Mouse (Mus musculus): ENCODE data around the gene Atp6v0a2.

DNA sequence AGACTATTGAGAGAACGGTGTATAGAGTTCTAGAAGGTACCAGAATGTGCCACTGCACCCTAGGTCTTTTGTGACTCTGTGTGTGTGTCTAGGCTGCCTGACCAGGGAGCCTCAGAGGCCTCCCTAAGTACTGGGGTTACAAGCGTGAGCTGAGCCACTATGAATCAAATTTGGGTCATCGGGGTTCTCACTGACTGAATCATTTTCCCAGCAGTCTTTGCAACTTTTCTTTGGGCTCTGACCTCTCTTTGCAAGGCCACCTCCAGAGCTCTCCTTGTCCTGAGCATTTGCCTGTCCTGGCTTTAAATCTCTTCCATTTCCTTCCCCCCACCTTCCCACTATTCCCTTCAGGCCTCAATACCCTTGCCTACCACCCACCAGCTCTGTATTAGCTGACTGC, 115.5 kb downstream of the Atp6v0a2 start:
- no peak for TF ChIP-seq CTCF (IDR thresholded peaks at IDR 0.05)
- no peak for TF ChIP-seq EP300 (IDR thresholded peaks at IDR 0.05)

All from lung, postnatal 0 days (tissue).